Mouse (Mus musculus) Patski (cell line): ENCODE data around the gene Tmem45a. TPM values are rescaled to one million over a fixed set of nuclear protein-coding genes. Genes with fewer than 3 reads are reported as not detected.

Experiments
- ATAC-seq: fragments of 100-300 bp; one replicate; pipeline ENCODE4 v1.8.0; 2021
- CTCF ChIA-PET: fragments of 350-600 bp; sonication (Branson Sonifier 250); formaldehyde crosslinking; loops from one replicate; lab custom pipeline; 2022; ENCODE audit warnings: inconsistent platforms; lab: Charles Lee
- POLR2A ChIA-PET: fragments of 350-600 bp; sonication (Branson Sonifier 250); formaldehyde crosslinking; loops from one replicate; lab custom pipeline; 2022; ENCODE audit warnings: antibody characterized with exemption, inconsistent platforms; lab: Charles Lee
- DNase-seq: peaks from one replicate; pipeline ENCODE4 v3.0.0-alpha.2; 2011; ENCODE audit warnings: low read depth, low spot score
- H3K27me3 ChIP-seq: fragments of 371-371 bp; one replicate; pipeline ENCODE4 v1.5.1; 2021
- CTCF ChIP-seq: fragments of 100-300 bp; IDR thresholded peaks from one replicate; pipeline ENCODE4 v1.5.1; 2021
- in situ Hi-C: fragments of 300-500 bp; cut with MboI; formaldehyde crosslinking; loops from 3 replicates; pipeline ENCODE4 v1.11.1; 2018; ENCODE audit warnings: low pct_unique_long_range_greater_than_20kb, mixed read lengths
- polyA plus RNA-seq: library from polyadenylated mRNA; unstranded; gene quantifications from one replicate; pipeline ENCODE4 v1.2.3, GENCODE M21; 2021

Tmem45a gene
- polyA plus RNA-seq, 1 experiment from 2014 or later: not detected

GRCm38 (mm10) chr16:56870458-56870857, 15.5 kb downstream of the Tmem45a start:
- no peak for ATAC-seq
- TF ChIP-seq CTCF: no peak
- CTCF ChIA-PET: interaction anchor here (1.2 kb wide), 1 partner anchor 29 kb away, joined by 3 read pairs; no protein-coding TSS in a partner anchor

GRCm38 (mm10) chr16:56868361-56868760, 17.6 kb downstream of the Tmem45a start:
- in situ Hi-C loops: no loop called here
- TF ChIP-seq CTCF: no peak
- peaks cover 20% of the 10 kb centered on the region for H3K27me3 ChIP-seq
- DNase-seq: no peak
- no peak for ATAC-seq
- POLR2A ChIA-PET: no interaction called here
- CTCF ChIA-PET: no interaction called here

More at GRCm38 (mm10) chr16:56870458-56870857, 15.5 kb downstream of the Tmem45a start:
- DNase-seq: no peak
- POLR2A ChIA-PET: no interaction called here
- in situ Hi-C loops: no loop called here
- peaks cover 20% of the 10 kb centered on the region for H3K27me3 ChIP-seq

- ATAC-seq (no peak), DNase-seq (no peak)
- in situ Hi-C loops: no loop called here
- H3K27me3 ChIP-seq: peaks cover 20% of the 10 kb centered on the region
- no peak for TF ChIP-seq CTCF
- POLR2A ChIA-PET: no interaction called here
- CTCF ChIA-PET: no interaction called here
These were observed 18.4 kb downstream of the Tmem45a start for GRCm38 (mm10) chr16:56867591-56867990.

- ATAC-seq: no peak
- in situ Hi-C loops: no loop called here
- no peak for TF ChIP-seq CTCF
- ChIA-PET POLR2A (no interaction called here), CTCF (interaction anchor here (1.1 kb wide), 1 partner anchor 11 kb away, joined by 3 read pairs; no protein-coding TSS in a partner anchor)
- no peaks in the 10 kb centered on the region for H3K27me3 ChIP-seq
- DNase-seq: no peak
These were observed 33.0 kb downstream of the Tmem45a start for GRCm38 (mm10) chr16:56852841-56853587.

GRCm38 (mm10) chr16:56842988-56843387, 43.0 kb downstream of the Tmem45a start:
- DNase-seq (no peak), ATAC-seq (no peak)
- no peak for TF ChIP-seq CTCF
- ChIA-PET POLR2A (no interaction called here), CTCF (no interaction called here)
- H3K27me3 ChIP-seq: peaks cover 31% of the 10 kb centered on the region
- in situ Hi-C loops: no loop called here

GRCm38 (mm10) chr16:56833312-56833711, 52.7 kb downstream of the Tmem45a start:
- no peak for DNase-seq
- ATAC-seq: no peak
- H3K27me3 ChIP-seq: peaks cover 13% of the 10 kb centered on the region
- ChIA-PET POLR2A (no interaction called here), CTCF (interaction anchor here (1.4 kb wide), 1 partner anchor 12 kb away, joined by 4 read pairs; no protein-coding TSS in a partner anchor)
- no peak for TF ChIP-seq CTCF
- in situ Hi-C loops: no loop called here

- CTCF ChIA-PET: no interaction called here
- peaks cover 12% of the 10 kb centered on the region for H3K27me3 ChIP-seq
- in situ Hi-C loops: no loop called here
- POLR2A ChIA-PET: no interaction called here
- DNase-seq (no peak), ATAC-seq (no peak)
- TF ChIP-seq CTCF: no peak
These were observed 54.0 kb downstream of the Tmem45a start for GRCm38 (mm10) chr16:56831986-56832385.

GRCm38 (mm10) chr16:56801370-56802109, 84.4 kb downstream of the Tmem45a start:
- ChIA-PET POLR2A (no interaction called here), CTCF (interaction anchor here (1.0 kb wide), 1 partner anchor 118 kb away, joined by 3 read pairs; no protein-coding TSS in a partner anchor)
- TF ChIP-seq CTCF: no peak
- ATAC-seq (no peak), DNase-seq (no peak)
- in situ Hi-C loops: no loop called here
- peaks cover 58% of the 10 kb centered on the region for H3K27me3 ChIP-seq

- in situ Hi-C loops: no loop called here
- H3K27me3 ChIP-seq: peaks cover 58% of the 10 kb centered on the region
- ChIA-PET CTCF (interaction anchor here (0.9 to 2.1 kb wide), 3 partner anchors 21 to 124 kb away, joined by 3 to 9 read pairs (median 3); no protein-coding TSS in a partner anchor), POLR2A (no interaction called here)
- DNase-seq (no peak), ATAC-seq (no peak)
- TF ChIP-seq CTCF: no peak
These were observed 85.0 kb downstream of the Tmem45a start for GRCm38 (mm10) chr16:56800946-56801345.

- POLR2A ChIA-PET: no interaction called here
- CTCF ChIA-PET: interaction anchor here (0.9 to 2.1 kb wide), 8 partner anchors 10 to 125 kb away, joined by 3 to 9 read pairs (median 4); no protein-coding TSS in a partner anchor
- in situ Hi-C loops: no loop called here
- H3K27me3 ChIP-seq: peaks cover 57% of the 10 kb centered on the region
- TF ChIP-seq CTCF: peak; percentile 52
- ATAC-seq (no peak), DNase-seq (no peak)
These were observed 85.5 kb downstream of the Tmem45a start for GRCm38 (mm10) chr16:56800469-56800868.
